Mouse (Mus musculus): ENCODE measurements around the gene Lmx1b. TPM values are rescaled to one million over a fixed set of nuclear protein-coding genes. Genes with fewer than 3 reads are reported as not detected.
A peak's percentile ranks its signal among the peaks of the same experiment; 100 is the strongest.

The Lmx1b gene
- total RNA-seq, 2 experiments from 2014 or later: 0.07 to 0.18 TPM

DNA sequence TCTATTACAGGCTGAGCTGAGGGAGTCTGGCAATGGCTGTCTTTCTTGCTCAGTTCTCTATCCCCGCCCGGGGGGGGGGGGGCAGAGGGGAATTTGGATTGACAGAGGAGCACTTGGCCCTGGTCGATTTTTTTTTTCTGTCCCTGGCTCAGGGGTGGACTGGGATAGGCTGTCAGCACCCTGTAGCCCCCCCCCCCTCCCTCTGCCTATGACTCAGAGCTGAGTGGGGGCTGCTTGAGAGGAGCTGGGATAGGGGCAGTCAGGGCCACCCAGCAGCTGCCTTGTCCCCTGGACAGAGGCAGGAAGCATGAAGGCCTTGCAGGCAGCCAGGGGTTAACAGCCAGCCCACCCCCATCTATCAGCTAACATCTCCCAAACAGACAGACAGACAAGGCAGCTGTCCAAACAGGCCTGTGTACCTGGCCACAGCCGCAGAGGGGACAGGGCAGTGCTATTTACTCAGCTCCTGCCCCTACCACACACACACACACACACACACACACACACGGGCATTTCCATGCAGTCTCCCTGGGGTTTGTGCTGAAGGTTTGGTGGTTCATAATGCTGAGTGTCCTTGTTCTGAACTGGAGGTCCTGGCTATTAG, 57.8 kb downstream of the Lmx1b start:
- no peak for DNase-seq

DNA sequence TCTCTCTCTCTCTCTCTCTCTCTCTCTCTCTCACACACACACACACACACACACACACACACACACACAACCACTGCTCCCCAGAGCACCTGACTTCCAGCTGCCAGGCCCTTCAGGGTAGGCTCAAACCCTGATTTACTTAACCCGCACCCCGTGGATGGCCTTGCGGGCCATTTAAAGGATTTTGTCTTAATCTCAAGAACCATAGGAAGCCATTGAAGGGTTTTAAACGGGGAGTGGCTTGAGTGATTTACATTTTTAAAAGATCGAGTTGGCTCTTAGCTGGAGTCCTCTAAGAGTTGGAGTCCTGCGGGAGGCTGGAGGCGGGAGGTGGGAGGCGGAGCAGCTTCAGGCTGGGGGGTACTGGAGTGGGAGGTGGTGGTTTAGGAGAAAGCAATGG, 58.4 kb downstream of the Lmx1b start:
- DNase-seq: no peak

DNA sequence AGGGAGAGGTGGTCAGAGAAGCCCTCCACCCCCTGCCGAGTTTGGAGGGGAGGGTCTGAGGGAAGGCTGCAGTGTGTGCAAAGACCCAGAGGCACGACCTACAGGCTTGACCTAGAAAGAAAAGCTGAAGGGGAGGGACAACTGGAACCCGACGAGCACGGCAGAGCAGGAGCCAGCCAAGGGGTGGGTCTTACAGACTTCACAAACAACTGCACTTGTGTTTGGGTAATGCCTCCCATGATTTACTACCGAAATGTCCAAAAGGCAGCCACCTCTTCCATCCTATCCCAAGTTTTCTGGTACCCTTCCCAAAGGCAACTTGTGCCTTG, 58.9 kb downstream of the Lmx1b start:
- no peak for DNase-seq

DNA sequence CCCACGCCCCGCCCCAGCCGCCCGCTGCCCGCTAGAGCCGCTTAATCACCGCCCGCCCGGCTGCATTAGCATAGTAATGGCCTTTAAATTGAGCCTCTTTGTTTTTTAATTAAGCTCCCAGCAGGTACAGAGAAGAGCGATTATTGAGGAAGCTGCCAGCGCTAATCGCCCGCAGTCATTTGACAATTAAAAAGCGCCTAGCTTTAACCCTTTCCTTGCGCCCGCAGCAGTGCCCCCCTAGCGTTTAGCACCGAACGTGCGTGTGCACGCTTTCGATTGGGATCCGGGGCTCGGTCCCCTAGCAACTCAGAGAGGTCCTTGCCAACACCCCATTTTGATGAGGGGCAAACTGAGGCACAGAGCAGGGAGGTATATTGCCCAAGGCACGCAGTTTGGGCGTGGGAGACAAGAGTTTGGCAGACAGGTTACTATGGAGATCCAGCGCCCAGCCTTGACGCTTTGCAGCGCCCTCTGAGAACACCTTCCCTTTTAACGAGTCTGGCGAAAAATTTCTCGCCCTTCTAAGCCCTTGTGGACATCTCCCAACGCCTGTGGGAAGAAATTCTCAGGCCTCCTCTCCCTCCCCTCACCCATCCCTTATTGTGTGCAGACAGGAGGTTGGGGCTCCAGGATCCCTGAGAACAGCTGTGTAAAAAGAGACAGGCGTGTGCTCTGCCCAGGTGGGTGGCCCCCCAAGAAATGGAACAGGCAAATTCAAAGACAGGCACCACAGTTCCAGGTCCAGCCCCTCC, 59.4 kb downstream of the Lmx1b start:
- DNase-seq: no peak

DNA sequence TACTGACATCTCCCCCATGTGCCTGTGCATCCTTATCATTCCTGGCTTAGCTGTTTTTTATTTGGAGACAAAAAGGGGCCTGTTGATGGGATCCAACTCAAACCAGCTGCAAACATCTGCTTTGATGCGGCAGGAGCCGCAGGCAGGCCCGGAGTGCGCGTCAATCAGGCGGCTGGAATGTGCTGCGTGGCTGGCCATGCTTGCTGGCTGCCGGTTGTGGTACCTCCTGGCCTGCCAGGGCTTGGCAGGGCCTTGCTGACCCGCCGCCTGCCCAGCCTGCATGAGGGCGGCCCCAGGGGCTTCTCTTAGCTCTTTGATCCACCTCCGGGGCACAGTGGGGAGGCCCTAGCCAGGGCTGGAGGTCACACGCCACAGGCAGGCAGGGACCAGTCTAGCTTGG, 64.9 kb downstream of the Lmx1b start:
- DNase-seq: no peak

DNA sequence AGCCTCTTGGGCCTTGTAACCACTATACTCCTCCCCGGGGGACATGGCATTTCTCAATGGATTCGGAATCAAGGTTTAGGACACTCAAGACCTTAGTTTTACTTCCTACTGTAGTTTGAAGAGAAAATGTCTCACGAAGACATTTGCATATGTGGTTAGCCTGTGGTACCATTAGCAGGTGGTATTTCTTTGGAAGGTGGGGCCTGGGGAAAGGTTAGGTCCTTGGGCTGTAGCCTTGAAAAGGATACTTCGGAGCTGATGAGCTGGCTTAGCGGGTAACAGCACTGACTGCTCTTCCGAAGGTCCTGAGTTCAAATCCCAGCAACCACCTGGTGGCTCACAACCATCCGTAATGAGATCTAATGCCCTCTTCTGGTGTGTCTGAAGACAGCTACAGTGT, 67.2 kb downstream of the Lmx1b start:
- DNase-seq: no peak

DNA sequence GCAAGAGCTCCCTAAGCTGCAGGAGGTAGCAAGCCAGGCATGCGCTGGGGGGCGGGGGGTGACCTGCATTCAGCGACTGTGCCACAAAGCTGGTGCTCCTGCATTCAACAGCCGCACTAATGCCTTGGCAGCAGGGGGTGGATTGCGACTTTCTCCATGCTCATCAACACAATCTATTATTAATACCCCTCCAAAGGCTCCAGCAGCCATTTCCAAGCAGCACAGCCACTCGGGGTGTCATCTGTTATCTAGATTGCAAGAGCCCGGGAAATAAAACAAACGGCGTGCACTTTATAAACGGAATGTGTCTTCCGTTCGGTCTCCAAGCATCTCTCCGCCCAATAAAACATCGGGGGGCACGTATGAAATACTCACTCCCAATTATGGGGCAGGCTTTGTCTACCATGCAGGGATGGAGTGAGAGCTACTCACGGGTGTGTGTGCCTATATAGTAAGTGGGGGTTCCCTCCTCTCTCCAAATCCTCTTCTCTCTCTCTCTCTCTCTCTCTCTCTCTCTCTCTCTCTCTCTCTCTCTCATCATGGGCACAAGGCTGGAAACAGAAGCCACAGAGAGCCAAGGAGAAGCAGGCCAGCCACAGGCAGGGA, 69.0 kb downstream of the Lmx1b start:
- no peak for DNase-seq

DNA sequence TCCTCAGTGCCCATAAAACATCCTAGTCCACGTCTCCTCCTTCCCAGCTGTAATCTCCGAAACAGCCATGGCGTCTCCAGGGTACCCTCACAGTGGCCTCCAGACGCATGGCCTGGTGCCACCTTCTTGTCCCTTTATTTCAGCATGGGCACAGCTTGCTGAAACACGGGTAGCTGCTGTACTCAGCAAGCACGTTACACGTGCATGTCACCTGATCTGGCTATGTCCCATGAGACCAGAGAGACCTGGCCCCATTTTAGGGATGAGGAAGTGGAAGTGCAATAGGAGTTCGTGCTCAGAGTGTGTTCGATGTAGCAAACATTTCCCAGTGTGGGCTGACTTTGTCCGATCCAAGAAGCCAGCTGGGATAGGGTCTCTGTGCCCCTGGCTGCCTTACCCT, 70.6 kb downstream of the Lmx1b start:
- no peak for DNase-seq

DNA sequence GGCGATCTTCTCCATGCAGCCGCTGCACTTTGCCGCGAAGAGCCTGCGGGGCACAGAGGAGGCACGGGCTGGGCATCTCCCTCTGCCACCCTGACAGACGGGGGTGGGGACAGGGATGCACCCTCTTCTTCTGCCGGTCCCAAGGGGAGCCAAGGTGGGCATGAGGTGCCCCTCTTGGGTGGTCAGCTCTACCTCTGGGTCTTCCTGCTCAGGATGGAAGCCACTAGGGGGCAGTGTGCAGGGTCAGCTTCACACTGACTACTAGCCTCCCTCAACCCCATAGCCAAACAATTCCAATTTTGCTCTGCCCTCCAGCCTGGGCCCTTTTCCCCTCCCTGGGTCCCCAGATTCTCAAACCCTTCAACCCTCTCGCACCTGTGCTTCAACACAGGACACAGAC, 71.1 kb downstream of the Lmx1b start:
- no peak for DNase-seq

DNA sequence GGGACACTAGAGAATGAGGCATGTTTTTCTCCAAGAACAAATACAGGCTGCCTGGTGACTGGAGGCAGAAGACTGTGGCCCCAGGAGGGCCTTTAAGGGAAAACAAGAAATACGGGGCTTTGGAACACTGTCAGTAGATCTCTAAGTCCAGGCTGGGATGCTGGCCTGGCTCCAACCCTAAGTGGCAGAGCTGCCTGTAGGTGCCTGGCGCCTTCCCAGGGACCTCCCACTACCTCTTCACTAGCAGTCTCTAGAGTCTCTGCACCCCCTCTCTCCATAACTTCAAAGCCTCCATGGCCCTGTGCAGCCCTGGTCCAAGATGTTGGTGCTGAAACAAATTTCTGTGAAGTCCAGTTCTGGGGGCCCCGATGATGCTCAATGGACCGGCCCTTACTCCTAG, 74.4 kb downstream of the Lmx1b start:
- DNase-seq: no peak

DNA sequence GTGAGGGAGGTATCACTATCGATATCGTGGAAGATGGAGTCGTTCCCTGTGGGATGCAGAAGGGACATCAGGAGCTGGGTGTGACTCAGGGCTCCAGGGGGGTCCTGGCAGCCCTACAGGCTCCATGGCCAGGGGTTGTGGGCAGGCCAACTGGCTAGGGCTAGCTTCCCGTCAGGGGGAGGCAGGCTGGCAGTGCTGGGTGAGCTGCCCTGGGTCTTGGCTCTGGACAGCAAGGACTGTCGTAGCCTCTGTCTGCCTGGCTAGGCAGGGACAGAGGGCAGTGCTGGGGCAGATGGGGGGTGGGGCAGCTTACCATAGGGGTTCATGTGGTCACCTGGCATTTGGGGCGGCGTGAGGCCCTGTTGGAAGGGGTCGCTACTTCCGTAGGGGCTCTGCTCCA, 75.6 kb downstream of the Lmx1b start:
- no peak for DNase-seq

DNA sequence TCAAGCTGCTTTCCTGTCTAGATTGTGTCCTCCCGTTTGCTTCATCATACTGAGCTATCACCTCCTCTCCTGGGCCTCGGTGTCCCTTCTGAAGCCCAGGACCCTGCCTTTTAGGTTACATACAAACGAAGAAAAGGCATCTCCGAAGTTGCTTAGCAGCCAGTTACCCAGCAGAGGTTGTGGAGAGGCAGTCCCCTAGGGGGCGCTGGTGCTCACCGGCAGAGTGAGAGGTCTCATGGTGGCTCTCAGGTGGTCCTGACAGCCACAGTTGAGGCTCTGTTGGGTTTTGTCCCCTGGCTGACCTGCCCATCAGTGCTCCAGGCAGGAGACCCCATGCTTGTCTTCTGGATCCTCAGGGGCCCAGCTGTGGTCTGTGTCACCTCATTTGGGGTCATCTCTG, 80.6 kb downstream of the Lmx1b start:
- peak; percentile 60 to 63 for DNase-seq

DNA sequence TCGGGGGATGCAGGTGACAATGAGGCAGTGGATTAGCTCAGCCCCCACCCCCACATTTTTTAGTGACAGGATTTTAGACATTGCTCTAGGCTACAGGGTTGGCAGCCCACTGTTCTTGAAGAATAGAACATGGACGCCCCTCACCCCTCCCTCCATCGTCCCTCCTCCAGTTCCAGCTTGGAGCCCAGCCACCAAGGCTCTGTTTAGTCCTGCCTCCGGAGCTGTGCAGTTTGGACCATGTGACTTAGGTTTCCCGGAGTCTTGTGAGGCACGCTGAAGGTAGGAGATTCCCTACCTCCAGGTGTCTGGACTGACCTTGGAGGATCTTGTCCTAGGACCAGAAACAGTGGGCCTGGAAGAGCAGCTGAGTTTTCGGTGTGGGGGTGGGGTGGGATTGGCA, 81.0 kb downstream of the Lmx1b start:
- DNase-seq: no peak

DNA sequence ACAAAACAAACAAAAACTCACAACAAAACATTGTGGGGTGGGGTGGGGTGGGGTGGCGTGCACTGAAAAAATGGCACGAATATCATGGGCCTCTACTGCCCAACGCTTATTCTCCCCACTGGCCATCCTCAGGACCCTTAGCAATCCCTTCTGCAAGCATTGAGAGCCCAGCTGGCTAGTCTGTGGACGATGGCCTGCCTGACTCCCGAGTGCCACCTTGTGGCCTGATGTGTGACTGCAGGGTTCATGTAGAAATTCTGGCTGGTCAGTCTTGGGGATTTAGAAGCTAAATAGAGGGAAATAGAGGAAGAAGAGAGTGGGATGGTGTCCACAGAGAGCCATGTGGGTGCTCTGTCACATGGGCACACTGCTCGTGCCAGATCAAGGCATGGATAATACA, 82.1 kb downstream of the Lmx1b start:
- DNase-seq: peak; percentile 69 to 70

DNA sequence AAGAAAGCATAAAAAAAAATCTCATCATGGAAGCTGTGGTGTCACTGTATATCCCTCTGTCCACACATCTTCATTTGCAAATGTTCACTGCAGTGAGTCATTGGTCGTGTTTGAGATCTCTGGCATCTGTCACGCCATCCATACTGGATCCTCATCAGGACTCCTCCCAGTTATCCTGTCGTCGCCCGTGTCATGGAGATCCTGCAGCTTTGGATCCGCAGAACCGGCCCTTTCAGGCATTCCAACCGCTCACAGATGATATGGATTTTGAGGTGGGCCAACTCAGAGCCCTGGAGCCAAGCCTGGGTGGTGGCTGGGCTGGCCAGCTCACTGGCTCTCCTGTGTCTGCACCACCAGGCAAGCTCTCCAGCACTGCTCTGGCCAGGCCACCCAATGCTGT, 84.7 kb downstream of the Lmx1b start:
- DNase-seq: no peak

DNA sequence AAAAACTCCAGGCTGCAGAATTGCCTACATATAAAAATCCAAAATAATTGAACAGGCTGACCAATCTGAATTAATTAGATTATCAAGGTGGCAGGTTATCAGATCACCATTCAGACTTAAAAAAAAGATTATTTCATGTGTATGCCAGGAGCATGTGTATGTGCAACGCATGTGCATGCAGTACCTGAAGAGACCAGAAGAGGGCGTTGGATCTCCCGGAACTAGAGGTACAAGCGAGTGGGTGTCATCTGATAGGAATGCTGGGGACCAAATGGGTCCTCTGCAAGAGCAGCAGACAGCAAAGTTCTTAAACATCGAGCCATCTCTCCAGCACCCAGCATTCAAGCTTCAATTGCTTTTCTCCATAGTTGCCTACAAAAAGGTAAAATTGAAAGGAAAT, 87.6 kb downstream of the Lmx1b start:
- DNase-seq: no peak

DNA sequence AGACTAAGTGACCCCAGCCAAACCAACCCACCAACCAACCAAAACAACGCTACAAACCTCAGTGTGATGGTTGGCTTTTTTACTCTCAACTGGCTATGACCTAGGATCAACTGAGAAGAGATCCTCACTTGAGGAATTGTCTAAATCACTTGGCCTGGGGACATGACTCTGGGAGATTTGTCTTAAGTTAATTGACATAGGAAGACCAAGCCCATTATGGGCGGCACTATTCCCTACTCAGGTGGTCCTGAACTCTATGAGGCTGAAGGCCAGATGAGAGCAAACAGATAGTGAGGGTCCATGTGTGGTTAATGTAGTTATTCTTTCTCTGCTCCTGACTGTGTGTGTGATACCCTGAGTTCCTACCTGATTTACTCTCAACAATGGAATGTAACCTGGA, 92.7 kb downstream of the Lmx1b start:
- no peak for DNase-seq

DNA sequence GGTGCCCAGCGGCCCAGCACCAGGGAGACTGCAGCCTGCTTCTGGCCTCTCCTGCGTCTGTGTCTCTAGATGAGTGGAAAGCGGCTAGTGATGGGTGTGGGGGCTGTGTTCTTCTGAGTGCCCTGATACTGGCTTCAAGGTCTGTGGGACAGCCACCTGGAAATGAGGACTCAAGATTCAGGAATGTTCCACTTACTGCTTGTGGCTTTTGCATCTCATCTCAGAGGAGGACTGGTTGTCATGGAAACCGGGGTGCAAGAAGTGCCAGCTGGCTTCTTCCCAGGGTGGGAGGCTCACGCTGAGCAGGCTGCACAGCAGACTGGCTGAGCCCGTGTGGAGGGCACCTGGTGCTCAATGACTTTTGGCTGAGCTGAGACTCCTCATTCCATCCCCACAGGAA, 93.4 kb downstream of the Lmx1b start:
- peak; percentile 89 to 91 for DNase-seq

DNA sequence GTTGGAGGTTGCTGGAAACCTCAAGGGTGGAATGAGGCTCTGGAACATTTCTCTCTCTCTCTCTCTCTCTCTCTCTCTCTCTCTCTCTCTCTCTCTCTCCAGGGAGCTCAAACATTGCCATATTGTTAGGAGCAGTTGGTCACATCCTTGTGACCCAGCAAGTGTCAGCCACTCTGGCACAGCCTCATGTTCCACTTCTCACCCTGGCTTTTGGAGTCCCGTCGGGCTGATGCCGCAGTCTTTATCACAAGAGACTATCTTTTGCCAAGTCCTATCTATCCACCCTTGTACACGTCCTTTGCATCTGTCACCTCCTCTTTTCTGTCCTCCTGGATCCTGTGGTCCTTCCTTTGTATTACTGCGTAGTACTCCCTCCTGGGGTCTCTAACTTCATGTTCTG, 94.3 kb downstream of the Lmx1b start:
- no peak for DNase-seq

DNA sequence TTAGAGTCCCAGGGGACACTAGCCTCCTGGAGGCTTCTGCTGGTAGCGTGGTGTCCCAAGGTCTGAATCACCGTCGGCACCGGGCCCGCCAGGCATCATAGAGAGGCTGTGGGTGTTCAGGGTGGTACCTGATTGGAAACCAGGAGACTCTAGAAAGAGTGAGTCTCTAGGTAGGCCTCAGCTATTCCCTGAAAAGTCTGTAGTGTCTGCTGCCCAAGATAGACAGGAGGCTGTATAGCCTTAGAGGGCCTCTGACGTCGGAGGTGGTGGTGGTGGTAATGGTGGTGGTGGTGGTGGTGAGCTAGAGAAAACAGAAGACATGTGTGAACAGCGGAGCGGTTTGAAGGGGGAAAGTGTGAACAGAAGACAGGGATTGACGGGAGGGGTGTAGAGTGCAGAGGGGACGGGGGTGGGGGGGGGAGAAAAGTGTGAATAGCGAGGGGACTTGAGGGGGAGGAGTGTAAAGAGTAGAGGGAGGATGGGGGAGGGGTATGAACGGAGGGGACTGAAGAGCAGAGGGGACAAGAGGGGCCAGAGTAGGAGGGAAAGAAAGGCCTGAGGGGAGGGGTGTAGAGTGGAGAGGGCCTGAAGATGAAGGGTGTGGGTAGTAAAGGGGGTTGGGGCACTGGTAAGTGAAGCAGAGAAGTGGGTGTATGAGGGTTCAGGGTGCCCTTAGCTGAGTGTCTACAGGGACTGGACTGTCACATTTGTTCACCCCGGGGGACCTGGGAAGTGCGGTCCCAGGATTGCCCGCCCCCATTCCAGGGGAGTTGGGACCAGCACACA, 95.3 kb downstream of the Lmx1b start:
- no peak for DNase-seq

DNA sequence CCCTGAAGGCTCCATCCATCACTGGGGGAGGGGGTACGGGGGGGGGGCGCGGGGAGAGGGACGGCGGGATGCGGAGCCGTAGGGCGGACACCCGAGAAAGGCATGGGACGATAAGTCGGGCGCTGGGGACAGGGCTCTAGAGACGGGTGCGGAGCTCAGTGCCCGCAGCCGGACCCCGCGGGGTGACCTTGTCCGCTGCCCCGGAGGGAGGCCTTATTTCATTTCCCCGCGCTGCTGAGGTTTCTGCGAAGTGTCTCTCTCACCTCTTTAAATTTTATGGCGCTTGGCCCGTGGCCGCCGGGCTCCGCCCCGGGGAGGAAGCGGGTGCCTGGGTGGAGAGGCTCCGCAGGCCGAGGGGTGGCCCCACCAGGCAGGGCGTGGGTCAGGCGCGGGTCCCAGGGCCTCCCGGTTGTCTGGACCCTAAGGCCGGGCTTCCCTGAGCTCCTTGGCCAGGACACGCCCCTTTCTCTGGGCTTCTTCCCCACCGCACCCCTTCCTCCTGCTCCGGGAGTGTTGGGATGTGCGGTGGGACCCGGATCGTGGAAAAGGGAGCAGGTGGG, 96.0 kb downstream of the Lmx1b start:
- DNase-seq: no peak

DNA sequence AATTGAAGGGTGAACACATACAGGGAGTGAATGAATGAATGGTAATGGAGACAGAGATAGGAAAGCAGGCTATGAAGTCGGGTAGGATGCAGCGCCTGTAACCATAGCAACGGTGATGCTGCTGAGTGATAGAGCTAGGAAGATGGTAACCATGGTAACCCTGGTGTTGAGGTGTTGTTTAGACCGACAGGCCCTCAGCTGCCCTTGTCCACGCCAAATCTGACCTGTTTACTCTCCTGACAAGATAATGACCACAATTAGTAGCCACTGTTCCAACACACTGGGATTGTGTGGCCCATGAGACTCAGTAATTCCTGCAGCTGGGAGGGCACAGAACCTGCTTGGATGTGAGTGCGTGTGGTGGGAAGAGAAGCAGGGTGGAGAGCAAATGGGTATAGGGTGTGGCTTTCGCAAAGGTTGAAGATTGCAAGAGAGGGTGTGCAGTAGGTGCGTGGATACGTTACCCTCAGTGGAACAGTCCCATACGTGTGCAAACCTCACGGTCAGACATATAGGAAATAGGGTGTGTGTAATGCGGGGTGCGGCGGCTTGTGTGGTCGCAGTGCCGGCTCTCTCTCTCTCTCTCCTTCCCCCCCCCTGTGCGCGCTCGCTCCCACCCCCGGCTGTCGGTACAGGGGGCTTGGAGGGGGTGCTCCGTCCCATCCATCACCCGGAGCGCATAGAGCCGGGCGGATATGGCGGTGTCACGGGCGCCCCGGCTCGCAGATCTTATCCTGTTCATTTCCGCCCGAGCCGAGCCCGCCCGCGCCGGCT, 96.7 kb downstream of the Lmx1b start:
- DNase-seq: peak; percentile 72 to 79

Measured in layer of hippocampus, postnatal 36 days (tissue).